Mouse (Mus musculus): ENCODE data around the gene Ntng2. TPM values are rescaled to one million over a fixed set of nuclear protein-coding genes. Genes with fewer than 3 reads are reported as not detected.

Ntng2 gene
- total RNA-seq (2012; rRNA removed) (3.7 and 5.4 TPM in 2 replicates), polyA plus RNA-seq (2012; ENCODE audit: insufficient read depth in 1 of 2, insufficient read length in 2 of 2, low read depth in 1 of 2, low replicate concordance in 2 of 2, missing spikeins in 1 of 2) (10 to 100 TPM in 1 of 2 experiments, not detected in 1; 19.1 TPM)

- peak; percentile 95 for DNase-seq (ENCODE audit: low read depth, low spot score)
- TF ChIP-seq ETS1 (IDR thresholded peaks at IDR 0.05; ENCODE audit: low read depth, low read length), result peak; percentile 74
- TF ChIP-seq CHD2 (IDR thresholded peaks at IDR 0.05; ENCODE audit: low read length), result no peak
- TF ChIP-seq NELFE (IDR thresholded peaks at IDR 0.05; ENCODE audit: low read depth, low read length), result peak; percentile 84
- TF ChIP-seq MYB (IDR thresholded peaks at IDR 0.05; ENCODE audit: low read depth, low read length), result peak; percentile 66
- TF ChIP-seq ELF1 (IDR thresholded peaks at IDR 0.05; ENCODE audit: low read depth, low read length), result 0 out of 2 replicates have a peak, but pooled peaks have one; percentile 45
- TF ChIP-seq MAX (IDR thresholded peaks at IDR 0.05; ENCODE audit: low read length), result peak; percentile 43; the same call in 1 of the 2 replicates
- peak; percentile 79 for TF ChIP-seq HCFC1 (IDR thresholded peaks at IDR 0.05; ENCODE audit: low read depth, low read length)
- peak in 1 of 2 experiments; percentile 70; a peak in 2 of 4 replicates for TF ChIP-seq EP300 (IDR thresholded peaks at IDR 0.05; ENCODE audit: low read depth in 1 of 2, low read length in 2 of 2)
- TF ChIP-seq MYC (IDR thresholded peaks at IDR 0.05; ENCODE audit: low read depth, low read length), result no peak
- TF ChIP-seq TBP (IDR thresholded peaks at IDR 0.05; ENCODE audit: low read depth, low read length), result peak; percentile 92
- no peak for TF ChIP-seq SMC3 (IDR thresholded peaks at IDR 0.05; ENCODE audit: low read depth, low read length)
- no peak for TF ChIP-seq USF1 (IDR thresholded peaks at IDR 0.05; ENCODE audit: low read depth, low read length)
- peak; percentile 65; the same call in 1 of the 2 replicates for TF ChIP-seq MXI1 (IDR thresholded peaks at IDR 0.05; ENCODE audit: low read depth, low read length)
- peak; percentile 79 to 90 for TF ChIP-seq POLR2A (IDR thresholded peaks at IDR 0.05; ENCODE audit: control insufficient read depth in 1 of 2, insufficient read depth in 1 of 2, low read depth in 1 of 2, low read length in 2 of 2, poor library complexity in 1 of 2)
- no peak for TF ChIP-seq UBTF (IDR thresholded peaks at IDR 0.05; ENCODE audit: borderline replicate concordance, insufficient read depth, low read depth, low read length)
- TF ChIP-seq POLR2AphosphoS5 (IDR thresholded peaks at IDR 0.05; ENCODE audit: borderline replicate concordance, low read depth, low read length), result no peak
- TF ChIP-seq ZMIZ1 (IDR thresholded peaks at IDR 0.05; ENCODE audit: low read depth, low read length), result peak; percentile 79
- TF ChIP-seq ZKSCAN1 (IDR thresholded peaks at IDR 0.05; ENCODE audit: low read depth, low read length), result no peak
- no peak for TF ChIP-seq TAL1 (IDR thresholded peaks at IDR 0.05; ENCODE audit: low read length)
- peak; percentile 82 for TF ChIP-seq GATA1 (IDR thresholded peaks at IDR 0.05; ENCODE audit: low read depth, low read length)
- TF ChIP-seq CHD1 (IDR thresholded peaks at IDR 0.05; ENCODE audit: low read depth, low read length), result no peak
- TF ChIP-seq TCF12 (IDR thresholded peaks at IDR 0.05; ENCODE audit: low read depth, low read length), result peak; percentile 67
- peak; percentile 81 for TF ChIP-seq POLR2AphosphoS2 (IDR thresholded peaks at IDR 0.05; ENCODE audit: low read length)
- TF ChIP-seq SIN3A (IDR thresholded peaks at IDR 0.05; ENCODE audit: low read length), result peak; percentile 91
- no peak for TF ChIP-seq KAT2A (conservative IDR thresholded peaks at IDR 0.05; ENCODE audit: low read depth, low read length)
- TF ChIP-seq ZNF384 (IDR thresholded peaks at IDR 0.05; ENCODE audit: low read depth, low read length), result no peak
- TF ChIP-seq BHLHE40 (IDR thresholded peaks at IDR 0.05; ENCODE audit: borderline replicate concordance, low read depth, low read length), result 0 out of 2 replicates have a peak, but pooled peaks have one; percentile 5
- Histone ChIP-seq H3K79me2 (ENCODE audit: control insufficient read depth, insufficient read depth, low read length, poor library complexity) (peaks cover 21% of the 10 kb centered on the region), H3K4me1 (ENCODE audit: control insufficient read depth in 1 of 2, insufficient read depth in 2 of 2, low read length in 2 of 2) (0 out of 4 replicates have a peak, but pooled peaks cover 0 to 5% of the 10 kb centered on the region in 2 experiments), H3K9ac (ENCODE audit: control insufficient read depth, low read depth, low read length, poor library complexity, severe bottlenecking) (peak within 1 kb of the TSS; percentile 86), H3K36me3 (ENCODE audit: control insufficient read depth in 1 of 2, insufficient read depth in 2 of 2, low read length in 2 of 2) (no peaks in the 10 kb centered on the region), H3K9me3 (replicated peaks; ENCODE audit: insufficient read depth, low read length) (no peaks in the 10 kb centered on the region), H3K27ac (ENCODE audit: control insufficient read depth, low read depth, low read length) (peak within 1 kb of the TSS; percentile 61), H3K27me3 (ENCODE audit: control insufficient read depth in 1 of 2, insufficient read depth in 2 of 2, low read length in 2 of 2) (no peaks in the 10 kb centered on the region), H3K4me3 (ENCODE audit: control insufficient read depth in 1 of 2, insufficient read depth in 1 of 2, low read depth in 2 of 2, low read length in 2 of 2) (peak within 1 kb of the TSS; percentile 80 to 81)
Observed at GRCm38 (mm10) chr2:29252599-29253204, at the start of gene Ntng2. Ntng2 (minus strand) TSS chr2:29253005.

Data from MEL (cell line).